Mouse (Mus musculus): ENCODE results near the gene Alx3.

Alx3 gene

DNA sequence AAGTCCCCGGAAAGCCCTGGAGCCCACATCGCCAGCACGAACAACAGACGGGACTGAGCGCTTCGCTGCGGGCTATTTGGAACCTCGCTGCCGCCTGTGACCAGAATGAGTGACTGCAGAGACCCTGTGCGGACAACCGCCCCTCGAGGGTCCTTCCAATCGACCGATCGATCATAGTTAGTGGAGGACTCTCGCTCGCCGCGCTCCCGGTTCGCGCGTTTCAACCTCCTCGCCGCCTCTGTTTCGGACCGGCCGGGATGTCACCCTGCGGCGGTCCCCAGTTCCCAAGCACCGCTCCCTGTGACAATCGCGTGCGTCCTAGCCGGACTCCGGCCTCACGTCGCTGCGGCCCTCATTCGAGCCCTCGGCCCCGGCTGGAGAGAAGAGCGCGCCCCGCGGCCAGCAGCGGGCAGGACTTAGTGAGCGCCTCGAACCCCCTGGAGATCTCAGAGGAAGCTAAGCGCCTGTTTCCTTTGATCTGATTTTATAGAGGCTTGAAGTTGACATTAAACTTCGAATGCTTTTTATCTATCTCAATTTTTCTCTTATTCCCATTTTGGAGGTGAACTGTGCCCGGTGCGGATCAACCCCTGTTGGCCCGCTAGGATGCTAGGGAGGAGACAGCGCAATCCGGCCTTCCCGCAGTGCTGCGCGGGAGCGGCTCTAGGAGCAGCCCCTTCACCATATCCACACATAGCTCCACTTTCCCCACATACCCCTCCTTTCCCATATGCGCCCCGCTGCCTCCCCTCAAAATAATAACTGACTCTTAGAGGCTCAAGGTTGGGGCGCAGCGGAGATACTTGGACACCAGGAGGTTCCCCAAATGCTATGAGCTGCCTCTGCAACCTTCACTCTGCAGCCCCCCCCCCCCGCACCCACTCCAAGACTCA lies 11.7 kb upstream of the Alx3 start:
- no peak for DNase-seq (ENCODE audit: low spot score in 2 of 2)

DNA sequence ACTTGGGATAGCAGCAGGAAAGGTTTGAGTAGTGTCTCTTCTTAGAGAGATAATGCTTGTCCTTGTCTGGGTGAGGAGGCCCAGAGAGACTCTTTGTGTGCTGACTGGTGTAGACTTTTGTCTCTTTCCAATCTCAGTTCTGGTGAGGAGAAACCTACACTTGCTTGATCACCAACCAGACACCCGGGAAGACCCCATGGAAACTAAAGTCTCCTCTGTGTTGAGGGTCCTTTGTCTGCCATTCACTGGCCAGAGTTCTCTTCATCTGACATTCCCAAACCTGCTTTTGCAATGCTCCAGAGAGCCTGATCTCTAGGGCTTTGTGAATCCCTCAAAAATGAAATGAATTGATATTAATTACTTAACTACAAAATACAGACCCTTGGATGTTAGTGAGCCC lies 10.9 kb upstream of the Alx3 start:
- no peak for DNase-seq (ENCODE audit: low spot score in 2 of 2)

DNA sequence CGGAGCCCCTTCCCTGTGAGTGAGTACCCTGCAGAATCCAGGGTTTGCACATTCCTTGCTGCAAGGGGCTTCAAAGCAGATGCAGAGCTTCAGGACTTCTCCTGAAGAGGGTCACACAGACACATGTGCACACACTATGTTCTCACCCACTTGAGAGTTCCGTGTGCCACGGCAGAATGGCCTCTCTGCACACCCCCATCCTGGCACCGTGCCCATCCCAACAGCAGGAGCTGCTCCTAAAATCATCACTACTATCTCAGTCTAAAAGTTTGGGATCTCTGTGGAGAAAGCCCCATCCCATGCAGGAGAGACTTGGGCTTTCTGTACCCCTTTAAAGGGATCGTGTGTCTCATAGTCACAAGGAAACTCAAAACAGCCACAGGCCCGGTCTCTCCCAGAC lies 8.3 kb upstream of the Alx3 start:
- no peak for DNase-seq (ENCODE audit: low spot score in 2 of 2)

DNA sequence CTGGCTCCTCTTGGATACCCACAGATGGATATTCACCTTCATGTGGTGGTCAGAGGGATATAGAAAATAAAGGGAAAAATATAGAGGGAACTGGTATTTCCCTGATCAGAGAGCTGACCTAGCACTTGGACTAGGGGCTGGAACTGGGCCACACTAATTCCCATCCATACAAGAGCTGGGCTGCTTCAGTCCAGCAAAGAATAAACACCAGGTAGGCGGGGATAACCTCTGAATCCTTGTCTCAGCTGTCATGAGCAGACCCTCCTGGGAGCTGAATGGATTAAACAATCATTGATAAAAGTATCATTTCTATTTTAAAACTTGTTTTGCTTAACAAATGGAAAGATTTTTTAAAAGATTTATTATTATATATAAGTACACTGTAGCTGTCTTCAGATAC lies 3.2 kb upstream of the Alx3 start:
- no peak for DNase-seq (ENCODE audit: low spot score in 2 of 2)

DNA sequence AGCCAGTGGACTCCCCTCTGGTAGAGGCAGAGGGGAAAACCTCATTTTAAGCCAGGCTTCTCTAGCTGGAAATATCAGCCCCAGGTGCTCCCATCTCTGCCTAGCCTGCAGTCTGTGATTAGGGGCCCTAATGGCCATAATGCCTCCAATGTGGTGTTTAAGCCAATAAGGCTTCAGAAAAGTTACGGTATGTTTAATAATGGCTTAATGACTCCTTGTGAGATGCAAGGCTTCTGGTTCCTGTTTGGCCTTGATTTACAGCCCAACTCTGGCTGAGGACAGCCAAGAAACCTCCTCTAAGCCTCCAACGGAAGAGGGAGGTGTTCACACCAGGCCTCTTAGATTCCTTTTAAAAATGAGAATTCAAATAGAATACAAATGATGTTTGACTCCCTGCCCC lies 1.2 kb upstream of the Alx3 start:
- no peak for DNase-seq (ENCODE audit: low spot score in 2 of 2)

DNA sequence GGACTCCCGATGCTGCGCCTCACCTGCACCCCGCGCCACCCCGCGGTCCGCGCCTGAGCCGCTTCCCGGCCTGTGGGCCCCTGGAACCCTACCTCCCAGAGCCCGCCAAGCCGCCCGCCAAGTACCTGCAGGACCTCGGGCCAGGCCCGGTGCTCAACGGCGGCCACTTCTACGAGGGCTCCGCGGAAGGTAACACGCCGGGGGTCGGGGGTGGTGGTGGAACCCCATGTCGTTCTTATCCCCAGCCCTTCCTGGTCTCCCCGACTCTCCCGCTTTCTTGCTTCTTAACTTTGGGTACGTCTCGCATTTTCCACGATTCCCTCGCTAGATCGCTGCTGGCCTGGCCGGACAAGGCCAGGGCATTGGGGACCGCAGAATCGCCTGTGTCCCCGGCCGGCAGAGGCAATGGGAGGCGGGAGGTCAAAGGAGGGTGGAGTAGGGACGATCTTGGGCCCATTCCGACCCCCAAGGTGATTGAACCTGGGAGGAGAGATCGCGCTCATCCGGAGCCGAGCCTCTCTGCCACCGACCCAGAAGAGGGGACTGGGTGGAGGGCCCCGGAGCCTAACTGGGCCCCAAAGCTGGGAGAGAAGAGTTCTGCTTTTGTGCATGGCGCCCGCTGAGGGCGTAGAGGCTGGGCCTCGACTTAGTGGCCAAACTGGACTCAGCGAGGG lies 570 bp downstream of the Alx3 start:
- no peak for DNase-seq (ENCODE audit: low spot score in 2 of 2)

DNA sequence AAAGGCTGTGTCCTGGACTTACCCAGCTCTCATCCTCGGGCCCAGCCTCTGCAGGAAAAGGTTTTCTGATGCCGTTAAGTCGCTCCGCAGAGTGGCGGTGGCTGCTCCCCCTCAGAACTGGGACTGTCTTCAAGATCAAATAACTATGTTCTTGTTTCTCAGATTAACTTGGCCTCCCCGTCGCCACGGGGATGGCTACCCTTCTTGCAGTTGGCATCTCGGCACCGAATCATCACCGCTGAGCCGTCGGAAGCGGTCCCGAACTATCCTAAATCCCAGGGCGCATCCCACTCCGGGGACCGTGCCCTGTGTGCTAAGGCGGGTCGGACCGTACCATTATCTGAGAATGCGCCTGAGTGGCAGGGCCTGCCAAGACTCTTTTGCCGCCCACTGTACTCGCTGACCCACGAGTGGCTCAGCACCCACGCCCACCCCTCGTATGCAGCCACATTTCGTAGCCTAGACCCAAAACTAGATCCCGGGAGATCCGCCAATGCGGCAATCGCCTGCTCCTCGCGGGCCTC lies 1.2 kb downstream of the Alx3 start:
- no peak for DNase-seq (ENCODE audit: low spot score in 2 of 2)

DNA sequence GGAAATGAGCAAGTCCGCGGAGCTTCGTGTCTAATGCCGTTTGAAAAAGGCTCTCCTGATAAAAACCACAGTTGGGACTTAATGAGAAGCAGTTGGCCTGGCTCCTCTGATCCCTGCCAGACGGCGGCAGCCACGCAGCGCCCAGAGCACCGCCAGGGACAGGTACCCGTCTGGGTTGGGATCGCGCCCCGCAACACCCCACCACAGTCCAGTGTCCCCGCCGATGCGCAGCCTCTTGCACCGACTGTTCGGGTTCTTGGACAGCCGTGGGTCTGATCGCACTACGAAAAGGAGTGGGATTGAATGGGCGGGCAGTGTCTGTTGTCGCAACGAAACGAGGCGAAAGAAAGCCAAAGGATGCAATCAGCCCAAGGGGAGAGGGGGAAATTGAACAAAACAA lies 1.7 kb downstream of the Alx3 start:
- DNase-seq (ENCODE audit: low spot score in 2 of 2) = no peak

DNA sequence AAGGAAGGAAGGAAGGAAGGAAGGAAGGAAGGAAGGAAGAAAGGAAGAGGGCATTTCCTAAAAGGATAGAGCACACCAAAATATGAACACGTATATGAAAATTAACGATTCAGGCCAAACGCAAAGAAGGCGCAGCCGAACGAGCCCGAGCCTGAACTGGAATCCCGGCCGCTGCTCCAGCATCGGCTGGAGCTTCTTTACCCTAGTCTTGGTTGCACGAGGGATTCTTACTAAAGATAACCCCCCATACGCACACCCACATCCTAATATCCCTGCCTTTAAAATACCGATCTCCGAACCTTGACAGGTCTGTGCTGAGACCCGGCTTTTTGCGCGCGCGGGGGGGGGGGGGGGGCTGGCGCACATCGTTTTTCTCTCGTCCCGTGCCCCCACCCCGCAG lies 2.3 kb downstream of the Alx3 start:
- DNase-seq (ENCODE audit: low spot score in 2 of 2) = no peak

DNA sequence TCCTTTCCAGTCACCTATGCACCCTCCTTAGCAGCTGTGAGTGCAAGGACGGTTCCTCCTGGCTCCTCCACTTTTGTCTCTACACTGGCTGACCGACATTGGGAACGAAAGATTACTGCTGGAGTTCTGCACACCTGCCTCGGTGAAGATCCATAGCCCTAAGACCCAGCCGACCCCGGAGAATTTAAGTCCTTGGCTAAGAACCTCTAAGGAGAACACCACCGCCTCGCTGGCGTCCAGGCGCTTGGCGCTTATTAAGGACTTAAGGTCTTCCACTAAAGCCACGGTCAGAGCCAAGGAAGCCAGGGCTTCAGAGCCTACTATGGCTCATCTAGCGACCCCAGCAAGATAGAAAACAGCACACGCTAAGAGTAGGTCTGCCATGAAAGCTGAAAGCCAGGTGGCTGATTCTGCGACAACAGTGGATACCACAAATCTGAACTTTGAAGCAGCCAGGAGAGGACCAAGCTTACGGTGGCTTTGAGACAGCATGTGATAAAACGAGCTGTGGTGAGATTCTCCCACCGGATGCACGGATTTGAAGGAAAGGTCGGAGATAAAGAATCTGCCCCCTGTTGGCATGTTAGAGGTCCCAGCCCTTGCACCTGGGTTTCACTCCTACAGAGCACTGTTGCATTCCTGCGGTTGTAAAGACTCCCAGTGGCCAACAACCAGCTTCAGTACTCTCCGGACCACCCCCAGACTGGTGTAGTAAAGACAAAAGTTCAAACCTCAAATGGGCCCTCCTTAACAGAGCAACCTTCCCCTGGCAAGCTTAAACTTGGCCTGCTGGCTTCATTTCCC lies 3.0 kb downstream of the Alx3 start:
- DNase-seq (ENCODE audit: low spot score in 2 of 2) = no peak

DNA sequence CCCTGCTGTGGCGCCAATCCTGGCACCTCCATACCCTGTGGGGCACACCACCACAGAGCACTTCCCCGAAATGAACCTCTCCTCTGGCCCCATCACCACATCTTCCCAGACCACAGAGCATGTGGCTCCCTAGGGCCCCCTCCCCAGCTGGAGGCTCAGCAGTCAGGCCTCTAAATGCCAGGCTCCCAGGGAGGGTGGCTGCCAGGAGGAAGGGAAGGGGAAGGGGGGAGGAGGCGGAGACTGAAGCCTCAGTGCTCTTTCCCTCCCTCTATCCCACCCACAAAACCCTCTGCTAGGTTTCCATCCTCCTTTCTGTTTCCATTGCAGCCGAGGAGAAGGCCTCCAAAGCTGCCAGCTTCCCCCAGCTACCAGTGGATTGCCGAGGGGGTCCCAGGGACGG lies 5.3 kb downstream of the Alx3 start:
- DNase-seq (ENCODE audit: low spot score in 2 of 2) = no peak

DNA sequence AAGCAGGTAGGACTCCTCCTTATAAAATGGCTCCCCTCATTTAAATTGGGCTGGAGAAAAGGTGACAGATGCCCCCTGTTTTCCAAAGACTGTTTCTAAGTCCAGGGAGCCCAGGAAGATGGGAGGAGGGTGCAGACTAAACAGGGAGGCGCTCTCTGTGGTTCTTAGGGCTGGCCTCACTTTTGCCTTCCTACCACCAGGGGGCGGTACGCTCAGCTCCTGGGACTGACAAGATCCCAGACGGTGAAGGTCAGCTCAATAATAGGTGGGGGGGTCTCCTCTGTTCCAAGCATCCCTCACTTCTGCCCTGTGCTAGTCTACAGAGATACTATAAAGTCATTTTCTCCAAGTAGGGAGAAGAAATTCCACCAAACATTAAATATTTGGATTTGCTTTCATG lies 10.5 kb downstream of the Alx3 start:
- DNase-seq (ENCODE audit: low spot score in 2 of 2) = peak in 1 of 2 experiments; percentile 46

DNA sequence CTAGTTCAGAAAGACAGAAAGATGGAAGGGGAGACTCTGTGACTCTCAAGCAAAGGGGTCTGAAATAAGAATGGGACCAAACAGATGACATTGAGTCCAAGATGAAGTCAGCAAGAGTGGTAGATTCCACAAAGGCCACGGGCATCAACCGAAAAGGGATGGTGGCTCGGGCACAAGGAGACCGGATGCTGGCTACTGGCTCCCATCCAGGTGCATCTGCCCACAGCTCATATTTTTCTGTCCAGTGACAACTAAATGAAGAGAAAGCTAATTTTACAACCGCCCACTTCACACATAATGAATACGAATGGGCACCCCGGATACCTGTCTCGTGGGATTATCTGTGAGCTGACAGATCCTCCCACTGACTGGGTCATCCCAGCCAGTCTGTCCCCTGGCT lies 12.4 kb downstream of the Alx3 start:
- no peak for DNase-seq (ENCODE audit: low spot score in 2 of 2)

DNA sequence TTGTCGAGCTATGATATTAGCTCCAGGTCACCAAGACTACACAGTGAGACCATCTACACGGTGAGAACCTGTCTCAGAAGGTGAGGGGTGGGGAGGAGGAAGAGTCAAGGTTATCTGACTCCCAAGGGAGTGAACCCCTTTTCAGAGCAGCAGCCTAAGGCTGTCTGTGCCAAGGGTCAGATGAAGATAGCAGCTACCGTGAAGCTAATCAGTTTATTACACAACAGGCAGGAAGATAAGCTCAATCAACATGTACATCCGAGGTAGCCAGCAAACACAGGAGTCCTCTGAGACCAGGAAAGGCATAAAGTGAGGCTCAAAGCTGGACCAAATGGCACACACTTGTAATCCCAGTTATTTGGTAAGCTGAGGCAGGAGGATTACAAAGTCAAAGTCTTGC lies 14.0 kb downstream of the Alx3 start:
- no peak for DNase-seq (ENCODE audit: low spot score in 2 of 2)

DNA sequence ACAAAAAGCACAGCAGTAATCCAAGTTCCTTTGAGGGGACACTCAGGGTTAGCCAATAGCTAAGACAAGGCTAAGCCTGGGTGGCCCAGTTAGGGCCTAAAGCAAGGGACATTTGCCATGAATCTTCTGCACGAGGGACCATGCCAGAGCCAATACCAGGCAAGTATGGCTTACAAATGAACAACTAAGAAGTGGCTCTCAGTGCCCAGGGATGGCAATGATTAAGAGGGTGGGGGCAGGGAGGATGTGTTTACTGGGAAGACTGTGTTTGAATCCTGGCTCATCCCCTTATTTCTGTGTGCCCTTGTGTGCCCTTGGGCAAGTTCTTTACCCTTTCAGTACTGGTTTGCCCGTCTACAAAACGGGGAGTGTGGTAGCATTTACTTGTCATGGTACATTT lies 14.5 kb downstream of the Alx3 start:
- DNase-seq (ENCODE audit: low spot score in 2 of 2) = no peak

DNA sequence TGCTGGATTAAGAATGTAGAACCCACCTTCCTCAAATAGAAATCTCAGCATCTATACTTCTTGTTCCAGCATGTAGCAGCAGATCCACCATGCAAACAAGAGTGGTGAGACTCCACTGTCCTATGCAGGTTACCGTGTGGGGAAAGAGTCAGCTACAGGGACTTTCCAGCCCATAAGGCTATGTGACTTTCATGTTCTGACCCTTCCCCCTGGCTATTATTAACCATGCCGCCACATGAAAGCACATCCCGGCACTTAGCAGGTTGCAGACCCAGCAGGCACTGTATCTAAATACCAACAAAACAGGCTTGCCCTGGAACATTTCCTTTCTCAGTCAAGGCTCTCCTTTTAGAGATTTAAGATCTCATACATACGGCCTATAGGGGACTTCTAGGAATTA lies 16.6 kb downstream of the Alx3 start:
- no peak for DNase-seq (ENCODE audit: low spot score in 2 of 2)

DNA sequence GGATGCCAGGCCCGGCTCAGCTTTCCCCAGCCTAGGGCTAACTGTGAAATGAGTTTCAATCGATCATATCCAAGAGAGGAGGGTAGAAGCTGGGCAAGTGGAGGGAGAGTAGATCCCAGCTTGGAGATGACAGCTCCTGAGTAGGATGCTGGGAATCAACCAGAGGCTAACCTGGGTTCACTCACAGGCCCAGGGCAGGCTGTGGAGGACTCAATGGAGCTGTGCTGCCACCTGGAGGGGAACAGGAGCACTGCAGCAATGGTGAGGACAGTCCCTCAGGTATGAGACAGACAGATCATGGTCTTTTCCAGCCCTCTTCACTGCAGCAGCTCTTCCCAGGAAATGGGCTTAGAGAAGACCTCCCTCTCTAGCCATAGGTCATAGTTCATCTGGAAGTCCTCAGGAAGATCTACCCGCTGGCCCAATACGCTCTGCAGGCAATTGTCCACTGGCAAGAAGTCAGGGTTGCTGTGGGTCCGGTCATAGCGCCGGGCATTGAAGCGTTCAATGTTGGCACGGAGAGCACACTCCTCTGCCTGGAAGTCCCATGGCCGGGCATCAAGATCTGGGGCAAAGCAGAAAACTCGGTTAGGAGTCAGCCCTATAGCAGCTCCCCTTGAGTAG lies 18.2 kb downstream of the Alx3 start:
- peak in 1 of 2 experiments; percentile 73 for DNase-seq (ENCODE audit: low spot score in 2 of 2)

DNA sequence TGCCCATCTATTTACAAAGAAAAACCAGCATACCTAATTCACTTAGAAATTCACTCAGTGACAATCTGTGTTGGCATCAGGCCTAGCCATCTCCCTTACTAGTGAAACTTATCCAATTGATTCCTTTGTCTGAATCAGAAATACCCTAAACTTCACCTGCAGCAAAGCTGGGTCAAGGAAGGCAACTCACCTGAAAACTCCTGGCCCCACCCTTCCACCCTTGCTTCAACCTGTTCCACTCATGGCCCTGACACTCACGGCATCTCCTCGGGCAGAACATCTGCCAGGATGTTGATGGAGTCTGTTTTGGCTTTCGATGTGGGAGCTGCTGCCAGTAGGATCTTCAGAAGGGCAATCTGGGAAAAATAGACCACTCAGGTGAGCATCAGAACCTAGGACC lies 23.0 kb downstream of the Alx3 start:
- DNase-seq (ENCODE audit: low spot score in 2 of 2) = no peak

DNA sequence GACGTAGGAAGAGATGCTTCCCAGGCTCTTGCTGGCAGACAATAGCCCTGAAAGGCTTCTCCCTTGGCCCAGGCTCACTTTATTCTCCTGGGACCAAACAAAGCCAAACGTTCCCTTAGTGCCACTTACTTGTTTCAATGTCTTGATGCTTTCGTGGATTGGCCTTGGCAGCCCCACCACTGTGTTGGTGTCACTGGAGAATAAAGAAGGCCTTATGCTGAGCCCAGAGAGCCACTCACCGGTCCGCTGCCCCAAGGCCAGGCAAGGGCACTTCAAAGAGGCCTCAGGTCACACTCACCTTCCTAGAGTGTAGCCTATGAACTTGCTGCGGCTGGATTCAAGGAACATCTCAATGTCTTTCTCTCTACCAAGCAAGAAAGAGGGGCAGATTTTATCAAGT lies 25.1 kb downstream of the Alx3 start:
- no peak for DNase-seq (ENCODE audit: low spot score in 2 of 2)

DNA sequence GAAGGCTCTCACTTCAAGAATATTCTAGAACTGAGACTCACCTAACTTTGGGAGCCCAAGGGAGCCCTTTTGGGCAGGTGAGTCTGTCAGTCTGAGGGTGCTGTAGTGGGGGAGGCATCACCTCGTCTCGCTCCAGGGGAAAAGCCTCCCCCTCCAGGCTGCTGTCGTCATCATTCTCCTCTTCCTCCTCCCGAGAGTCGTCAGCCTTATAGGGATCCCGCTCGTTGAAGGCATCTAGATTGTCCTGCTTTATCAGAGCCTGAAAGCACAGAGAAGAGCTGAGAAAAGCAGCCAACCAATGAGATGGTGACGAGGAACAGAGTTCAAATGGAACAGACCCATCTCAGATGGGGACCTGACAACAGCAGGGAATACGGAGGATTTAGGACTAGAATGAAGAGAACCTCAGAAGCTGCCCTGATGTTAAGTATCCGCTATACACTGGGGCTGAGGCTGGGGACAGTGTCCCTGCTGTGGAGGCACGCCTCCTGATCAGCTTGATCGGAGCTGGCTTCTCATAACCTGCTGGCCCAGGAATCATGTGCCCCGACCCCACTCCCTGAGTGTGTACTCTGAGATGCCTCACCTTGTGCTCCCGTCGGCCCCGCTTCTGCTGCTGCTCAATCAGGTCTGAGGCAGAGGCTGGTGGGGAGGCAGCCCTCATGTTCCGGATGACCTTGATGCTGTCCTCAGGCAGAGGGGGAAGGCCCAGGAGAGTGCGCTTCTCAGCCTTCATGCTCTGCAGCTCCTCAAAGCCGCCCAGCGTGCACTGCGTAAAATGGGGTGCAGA lies 26.6 kb downstream of the Alx3 start:
- no peak for DNase-seq (ENCODE audit: low spot score in 2 of 2)

DNA sequence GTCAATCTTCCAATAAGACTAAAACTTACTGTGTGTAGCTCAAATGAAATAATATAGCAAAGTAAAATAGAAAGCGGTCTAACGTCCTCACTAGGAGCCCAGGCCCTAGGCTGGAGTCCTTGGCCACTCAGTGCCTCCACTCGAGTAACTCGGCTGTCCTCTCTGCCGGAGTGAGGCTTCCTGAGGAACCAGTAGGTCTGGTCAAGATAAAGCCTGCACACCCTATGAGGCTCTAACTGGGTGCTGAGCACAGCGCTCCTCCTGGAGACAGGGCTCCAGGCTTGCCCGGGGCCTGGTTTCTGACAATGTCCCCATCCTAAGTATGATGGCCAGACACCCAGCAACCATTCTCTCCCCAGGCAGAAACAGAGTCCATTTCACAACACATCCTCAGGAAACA lies 27.7 kb downstream of the Alx3 start:
- no peak for DNase-seq (ENCODE audit: low spot score in 2 of 2)
